Mouse (Mus musculus) heart, embryonic 13.5 days (tissue): ENCODE data around the gene Lrrc32. TPM values are rescaled to one million over a fixed set of nuclear protein-coding genes. Genes with fewer than 3 reads are reported as not detected.

ENCODE experiments used
- ATAC-seq: fragments of 200-750 bp; cut with Nextera tagmentation; 2 replicates; pipeline ENCODE4 v1.8.0; 2017; ENCODE audit warnings: moderate TSS enrichment; ENCODE audit not compliant: insufficient number of reproducible peaks, low FRiP score, low TSS enrichment; ENCODE audit errors: extremely low read depth
- H3K27ac ChIP-seq: fragments of 300-500 bp; sonication (generic); replicated peaks from 2 replicates; pipeline ENCODE4 v1.5.1; 2015; ENCODE audit warnings: moderate library complexity, mild to moderate bottlenecking, inconsistent platforms
- H3K27me3 ChIP-seq: fragments of 300-500 bp; sonication (generic); replicated peaks from 2 replicates; pipeline ENCODE4 v1.6.1; 2015; ENCODE audit warnings: mild to moderate bottlenecking, inconsistent platforms
- H3K36me3 ChIP-seq: fragments of 300-500 bp; sonication (generic); 2 replicates; pipeline ENCODE4 v1.6.1; 2015; ENCODE audit warnings: mild to moderate bottlenecking, inconsistent platforms
- H3K4me1 ChIP-seq: fragments of 300-500 bp; sonication (generic); 2 replicates; pipeline ENCODE4 v1.6.1; 2015; ENCODE audit warnings: inconsistent platforms
- H3K4me2 ChIP-seq: fragments of 300-500 bp; sonication (generic); 2 replicates; pipeline ENCODE4 v1.6.1; 2015; ENCODE audit warnings: inconsistent platforms, mild to moderate bottlenecking, moderate library complexity
- H3K4me3 ChIP-seq: fragments of 300-500 bp; sonication (generic); 2 replicates; pipeline ENCODE4 v1.5.1; 2015; ENCODE audit warnings: moderate library complexity, mild to moderate bottlenecking, inconsistent platforms
- H3K9ac ChIP-seq: fragments of 300-500 bp; sonication (generic); 2 replicates; pipeline ENCODE4 v1.6.1; 2015; ENCODE audit warnings: inconsistent platforms, mild to moderate bottlenecking, moderate library complexity
- H3K9me3 ChIP-seq: fragments of 300-500 bp; sonication (generic); 2 replicates; pipeline ENCODE4 v1.6.1; 2016; ENCODE audit warnings: inconsistent platforms
- WGBS: fragments of 180-500 bp; shearing (Covaris S2); methylation state at CpG from one replicate; pipeline ENCODE4 v1.1.7; 2015; ENCODE audit warnings: mixed read lengths; 5-methylcytosine and 5-hydroxymethylcytosine counted together
- polyA plus RNA-seq: library from polyadenylated mRNA; unstranded; fragments of >200 nt; fragmentation: Nextera tagmentation; extraction: Ambion mirVana; gene quantifications from 2 replicates; pipeline ENCODE4 v1.2.1, GENCODE M21; 2015

Gene Lrrc32
- polyA plus RNA-seq, 1 experiment from 2014 or later, result 6.0 TPM

- no peak overlapping the region for H3K4me2 ChIP-seq
Measured at GRCm38 (mm10) chr7:98522576-98522975, 33.5 kb downstream of the Lrrc32 start.

GRCm38 (mm10) chr7:98523070-98523812 is 34.2 kb downstream of the Lrrc32 start:
- Histone ChIP-seq H3K4me1 (peaks cover 42% of the 10 kb centered on the region), H3K36me3 (no peaks in the 10 kb centered on the region), H3K27ac (peak overlapping the region; percentile 55), H3K9ac (no peak overlapping the region), H3K27me3 (no peaks in the 10 kb centered on the region; the same call in 1 of the 2 replicates), H3K4me3 (no peak overlapping the region), H3K9me3 (no peaks in the 10 kb centered on the region), H3K4me2 (no peak overlapping the region)
- no peak for ATAC-seq
- 65% methylated on average over 8 of the region's 8 CpGs for whole genome bisulfite sequencing

More at GRCm38 (mm10) chr7:98522576-98522975, 33.5 kb downstream of the Lrrc32 start:
- 74% methylated on average over 5 of the region's 5 CpGs for WGBS
- ATAC-seq, result no peak
- Histone ChIP-seq H3K9me3 (no peaks in the 10 kb centered on the region), H3K36me3 (no peaks in the 10 kb centered on the region), H3K4me3 (no peak overlapping the region), H3K4me1 (peaks cover 42% of the 10 kb centered on the region), H3K27me3 (no peaks in the 10 kb centered on the region; the same call in 1 of the 2 replicates), H3K9ac (no peak overlapping the region), H3K27ac (peak overlapping the region; percentile 55; the same call in 1 of the 2 replicates)

- WGBS, result 8% methylated on average over 7 of the region's 7 CpGs
- H3K4me2 ChIP-seq, result no peak overlapping the region
- 0 out of 2 replicates have a peak overlapping the region, but pooled peaks have one; percentile 30 for H3K9ac ChIP-seq
- peaks cover 47% of the 10 kb centered on the region for H3K4me1 ChIP-seq
- peak overlapping the region; percentile 55 for H3K27ac ChIP-seq
- H3K36me3 ChIP-seq, result no peaks in the 10 kb centered on the region
- peak; percentile 14; the same call in 1 of the 2 replicates for ATAC-seq
- H3K9me3 ChIP-seq, result no peaks in the 10 kb centered on the region
- H3K27me3 ChIP-seq, result no peaks in the 10 kb centered on the region; the same call in 1 of the 2 replicates
- H3K4me3 ChIP-seq, result no peak overlapping the region
Measured at GRCm38 (mm10) chr7:98523813-98524361, 34.8 kb downstream of the Lrrc32 start.

- Histone ChIP-seq H3K9ac (peak overlapping the region; percentile 30; the same call in 1 of the 2 replicates), H3K27me3 (no peaks in the 10 kb centered on the region; the same call in 1 of the 2 replicates), H3K27ac (peak overlapping the region; percentile 55), H3K9me3 (no peaks in the 10 kb centered on the region), H3K4me3 (no peak overlapping the region), H3K36me3 (no peaks in the 10 kb centered on the region), H3K4me2 (no peak overlapping the region), H3K4me1 (peaks cover 51% of the 10 kb centered on the region)
- WGBS, result 30% methylated on average over 6 of the region's 6 CpGs
- no peak for ATAC-seq
Measured at GRCm38 (mm10) chr7:98524401-98524800, 35.3 kb downstream of the Lrrc32 start.

GRCm38 (mm10) chr7:98524869-98525699 is 36.0 kb downstream of the Lrrc32 start:
- Histone ChIP-seq H3K9ac (no peak overlapping the region), H3K27ac (peak overlapping the region; percentile 55; the same call in 1 of the 2 replicates), H3K4me1 (peaks cover 52% of the 10 kb centered on the region), H3K27me3 (no peaks in the 10 kb centered on the region; the same call in 1 of the 2 replicates), H3K4me3 (no peak overlapping the region), H3K36me3 (no peaks in the 10 kb centered on the region), H3K9me3 (no peaks in the 10 kb centered on the region), H3K4me2 (no peak overlapping the region)
- ATAC-seq, result no peak
- 61% methylated on average over 6 of the region's 6 CpGs for WGBS

- Histone ChIP-seq H3K27me3 (no peaks in the 10 kb centered on the region), H3K9ac (no peak overlapping the region), H3K4me2 (no peak overlapping the region), H3K4me1 (peaks cover 52% of the 10 kb centered on the region), H3K36me3 (no peaks in the 10 kb centered on the region), H3K27ac (no peak overlapping the region), H3K9me3 (no peaks in the 10 kb centered on the region), H3K4me3 (no peak overlapping the region)
- no peak for ATAC-seq
- 92% methylated on average over 3 of the region's 3 CpGs for WGBS
Measured at GRCm38 (mm10) chr7:98527085-98527484, 38.0 kb downstream of the Lrrc32 start.

- H3K4me2 ChIP-seq, result no peak overlapping the region
- H3K4me3 ChIP-seq, result no peak overlapping the region
- H3K27me3 ChIP-seq, result no peaks in the 10 kb centered on the region
- no peak for ATAC-seq
- H3K4me1 ChIP-seq, result peaks cover 36% of the 10 kb centered on the region
- H3K9ac ChIP-seq, result no peak overlapping the region
- H3K27ac ChIP-seq, result no peak overlapping the region
- no peaks in the 10 kb centered on the region for H3K36me3 ChIP-seq
- WGBS, result 51% methylated on average over 7 of the region's 7 CpGs
- no peaks in the 10 kb centered on the region for H3K9me3 ChIP-seq
Measured at GRCm38 (mm10) chr7:98531612-98532011, 42.5 kb downstream of the Lrrc32 start.

GRCm38 (mm10) chr7:98532981-98533380 is 43.9 kb downstream of the Lrrc32 start:
- Histone ChIP-seq H3K4me2 (no peak overlapping the region), H3K4me3 (no peak overlapping the region), H3K4me1 (peaks cover 49% of the 10 kb centered on the region), H3K27ac (no peak overlapping the region), H3K9me3 (no peaks in the 10 kb centered on the region), H3K9ac (no peak overlapping the region), H3K27me3 (no peaks in the 10 kb centered on the region), H3K36me3 (no peaks in the 10 kb centered on the region)
- WGBS, result 87% methylated on average over 4 of the region's 4 CpGs
- no peak for ATAC-seq

GRCm38 (mm10) chr7:98534432-98534855 is 45.4 kb downstream of the Lrrc32 start:
- Histone ChIP-seq H3K9ac (no peak overlapping the region), H3K4me2 (no peak overlapping the region), H3K27me3 (no peaks in the 10 kb centered on the region), H3K9me3 (no peaks in the 10 kb centered on the region), H3K4me1 (peaks cover 46% of the 10 kb centered on the region), H3K4me3 (no peak overlapping the region), H3K36me3 (no peaks in the 10 kb centered on the region), H3K27ac (no peak overlapping the region)
- no peak for ATAC-seq
- WGBS, result 72% methylated on average over 13 of the region's 13 CpGs

GRCm38 (mm10) chr7:98535191-98535590 is 46.1 kb downstream of the Lrrc32 start:
- H3K27me3 ChIP-seq, result no peaks in the 10 kb centered on the region
- H3K9me3 ChIP-seq, result no peaks in the 10 kb centered on the region
- H3K9ac ChIP-seq, result no peak overlapping the region
- H3K4me3 ChIP-seq, result no peak overlapping the region
- peaks cover 46% of the 10 kb centered on the region for H3K4me1 ChIP-seq
- ATAC-seq, result no peak
- peak overlapping the region; percentile 70 for H3K27ac ChIP-seq
- H3K36me3 ChIP-seq, result no peaks in the 10 kb centered on the region
- no peak overlapping the region for H3K4me2 ChIP-seq
- 74% methylated on average over 6 of the region's 6 CpGs for WGBS

GRCm38 (mm10) chr7:98535882-98536281 is 46.8 kb downstream of the Lrrc32 start:
- ATAC-seq, result peak; percentile 7; the same call in 1 of the 2 replicates
- 32% methylated on average over 4 of the region's 4 CpGs for WGBS
- Histone ChIP-seq H3K4me1 (peaks cover 46% of the 10 kb centered on the region), H3K4me2 (no peak overlapping the region), H3K4me3 (no peak overlapping the region), H3K9me3 (no peaks in the 10 kb centered on the region), H3K27me3 (no peaks in the 10 kb centered on the region), H3K9ac (no peak overlapping the region), H3K36me3 (no peaks in the 10 kb centered on the region), H3K27ac (peak overlapping the region; percentile 70)
